Mouse (Mus musculus): ENCODE measurements around the gene Borcs5. TPM values are rescaled to one million over a fixed set of nuclear protein-coding genes. Genes with fewer than 3 reads are reported as not detected.

Gene Borcs5
- polyA plus RNA-seq, 1 experiment from 2014 or later, result 28.3 TPM

DNA sequence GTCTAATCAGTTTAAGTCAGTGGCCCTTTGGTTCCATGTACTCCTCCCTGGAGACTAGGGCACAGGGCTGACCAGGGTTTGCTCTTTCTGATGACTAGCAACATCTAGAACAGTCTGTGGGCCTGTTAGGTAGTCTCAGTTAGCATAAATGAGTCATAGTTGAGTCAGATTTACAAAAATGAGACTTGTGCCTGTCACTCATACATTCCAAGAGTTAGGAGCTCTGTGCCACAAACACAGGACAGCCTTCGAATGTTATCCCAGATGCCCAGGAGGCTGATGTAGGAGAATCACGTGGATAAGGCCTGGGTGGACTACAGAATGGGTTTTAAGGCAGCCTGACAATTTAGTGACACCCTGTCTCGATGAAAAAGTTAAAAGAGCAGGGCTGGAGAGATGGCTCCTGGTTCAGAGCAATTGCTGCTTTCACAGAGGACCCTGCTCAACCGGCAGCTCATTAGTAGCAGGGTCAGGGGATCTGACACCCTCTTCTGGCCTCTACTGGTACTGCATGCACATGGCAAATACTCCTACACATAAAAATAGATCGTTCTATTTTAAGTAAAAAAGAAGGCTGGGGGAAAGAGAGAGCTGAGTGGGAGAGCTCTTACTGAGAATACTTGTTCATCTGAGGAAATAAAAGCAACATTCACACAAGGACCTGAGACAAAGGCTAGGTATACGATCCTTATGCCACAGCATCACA is 18.3 kb upstream of the Borcs5 start:
- Histone ChIP-seq H3K4me1 (ENCODE audit: control insufficient read depth, insufficient read depth, low read length) (no peaks in the 10 kb centered on the region), H3K9ac (ENCODE audit: low read length) (no peak overlapping the region), H3K27me3 (ENCODE audit: control insufficient read depth, insufficient read depth, low read length) (no peaks in the 10 kb centered on the region), H3K9me3 (ENCODE audit: control insufficient read depth, low read length) (no peaks in the 10 kb centered on the region), H3K27ac (ENCODE audit: low read depth, low read length) (no peak overlapping the region), H3K4me3 (ENCODE audit: low read depth, low read length) (no peak overlapping the region), H3K4me2 (no peak overlapping the region), H3K36me3 (ENCODE audit: control insufficient read depth, insufficient read depth, low read length) (no peaks in the 10 kb centered on the region)
- ATAC-seq (ENCODE audit: low FRiP score), result no peak
- whole genome bisulfite sequencing, result 67% methylated on average over 6 of the region's 6 CpGs
- no peak for DNase-seq (ENCODE audit: low spot score, missing footprints)

DNA sequence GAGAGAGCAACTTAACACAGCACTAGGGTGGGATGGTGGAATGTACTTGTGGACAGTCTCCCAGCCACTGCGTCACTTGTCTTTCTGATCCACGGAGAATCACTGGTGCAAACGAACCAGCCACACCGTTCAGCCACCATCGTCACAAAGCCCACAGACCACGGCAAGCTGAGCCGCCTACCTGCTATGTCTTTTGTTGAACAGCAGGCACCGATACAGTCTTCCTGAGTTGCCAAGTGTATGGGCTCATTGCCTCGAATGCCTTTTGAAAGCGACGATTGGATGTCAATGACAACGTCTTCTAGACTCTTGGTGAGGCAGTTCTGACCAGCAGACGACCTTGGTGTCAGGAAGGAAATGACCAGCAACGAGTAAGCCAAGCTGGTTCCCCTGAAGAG is 17.8 kb upstream of the Borcs5 start:
- Histone ChIP-seq H3K27ac (ENCODE audit: low read depth, low read length) (no peak overlapping the region), H3K27me3 (ENCODE audit: control insufficient read depth, insufficient read depth, low read length) (no peaks in the 10 kb centered on the region), H3K9ac (ENCODE audit: low read length) (no peak overlapping the region), H3K4me2 (no peak overlapping the region), H3K4me1 (ENCODE audit: control insufficient read depth, insufficient read depth, low read length) (no peaks in the 10 kb centered on the region), H3K4me3 (ENCODE audit: low read depth, low read length) (no peak overlapping the region), H3K36me3 (ENCODE audit: control insufficient read depth, insufficient read depth, low read length) (no peaks in the 10 kb centered on the region), H3K9me3 (ENCODE audit: control insufficient read depth, low read length) (no peaks in the 10 kb centered on the region)
- 79% methylated on average over 14 of the region's 14 CpGs for WGBS
- DNase-seq (ENCODE audit: low spot score, missing footprints) (no peak), ATAC-seq (ENCODE audit: low FRiP score) (no peak)

DNA sequence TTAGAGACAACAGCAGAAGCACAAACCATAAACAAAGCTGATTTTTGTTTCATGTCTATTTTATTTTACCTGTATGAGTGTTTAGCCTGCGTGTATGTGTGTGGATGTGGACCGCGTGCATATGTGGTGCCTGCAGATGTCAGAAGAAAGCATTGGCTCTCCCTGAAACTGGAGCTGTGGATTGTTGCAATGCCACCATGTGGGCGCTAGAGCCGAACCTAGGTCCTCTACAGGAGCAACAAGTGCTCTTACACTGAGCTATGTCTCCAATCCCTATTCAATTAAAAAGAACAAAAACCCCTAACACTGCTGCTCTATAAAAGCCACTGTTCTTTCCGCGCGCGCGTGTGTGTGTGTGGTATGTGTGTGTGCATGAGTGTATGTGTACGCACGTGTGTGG is 13.9 kb upstream of the Borcs5 start:
- 53% methylated on average over 12 of the region's 12 CpGs for WGBS
- no peak for ATAC-seq (ENCODE audit: low FRiP score)
- no peaks in the 10 kb centered on the region for H3K4me1 ChIP-seq (ENCODE audit: control insufficient read depth, insufficient read depth, low read length)

DNA sequence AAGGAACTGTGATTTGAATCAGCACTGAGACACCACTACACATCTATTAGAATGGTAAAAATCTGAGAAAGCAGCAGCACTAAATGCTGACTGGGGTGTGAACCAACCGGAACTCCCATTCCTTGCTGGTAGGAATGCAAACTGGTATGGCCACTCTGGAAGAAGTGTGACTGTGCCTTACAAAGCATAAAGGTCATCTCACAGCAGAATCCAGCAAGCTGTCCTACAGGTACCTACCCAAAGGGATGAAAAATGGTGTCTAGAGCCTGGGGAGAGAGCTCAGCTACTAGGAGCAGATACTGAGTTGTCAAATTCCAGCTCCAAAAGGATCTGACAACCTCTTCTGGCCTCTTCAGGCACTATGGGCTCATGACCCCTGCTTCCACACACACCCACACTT is 12.7 kb upstream of the Borcs5 start:
- H3K9ac ChIP-seq (ENCODE audit: low read length), result no peak overlapping the region
- H3K36me3 ChIP-seq (ENCODE audit: control insufficient read depth, insufficient read depth, low read length), result no peaks in the 10 kb centered on the region
- DNase-seq (ENCODE audit: low spot score, missing footprints) (peak; percentile 60), ATAC-seq (ENCODE audit: low FRiP score) (no peak)
- WGBS, result 88% methylated on average over 1 of the region's 1 CpGs
- H3K4me2 ChIP-seq, result no peak overlapping the region
- no peaks in the 10 kb centered on the region for H3K4me1 ChIP-seq (ENCODE audit: control insufficient read depth, insufficient read depth, low read length)
- H3K9me3 ChIP-seq (ENCODE audit: control insufficient read depth, low read length), result no peaks in the 10 kb centered on the region
- H3K27me3 ChIP-seq (ENCODE audit: control insufficient read depth, insufficient read depth, low read length), result no peaks in the 10 kb centered on the region
- no peak overlapping the region for H3K4me3 ChIP-seq (ENCODE audit: low read depth, low read length)
- no peak overlapping the region for H3K27ac ChIP-seq (ENCODE audit: low read depth, low read length)

More for the DNA sequence above, 13.9 kb upstream of the Borcs5 start:
- DNase-seq (ENCODE audit: low spot score, missing footprints), result no peak
- H3K27me3 ChIP-seq (ENCODE audit: control insufficient read depth, insufficient read depth, low read length), result no peaks in the 10 kb centered on the region
- H3K4me3 ChIP-seq (ENCODE audit: low read depth, low read length), result no peak overlapping the region
- no peak overlapping the region for H3K9ac ChIP-seq (ENCODE audit: low read length)
- H3K4me2 ChIP-seq, result no peak overlapping the region
- H3K27ac ChIP-seq (ENCODE audit: low read depth, low read length), result no peak overlapping the region
- H3K9me3 ChIP-seq (ENCODE audit: control insufficient read depth, low read length), result no peaks in the 10 kb centered on the region
- no peaks in the 10 kb centered on the region for H3K36me3 ChIP-seq (ENCODE audit: control insufficient read depth, insufficient read depth, low read length)

DNA sequence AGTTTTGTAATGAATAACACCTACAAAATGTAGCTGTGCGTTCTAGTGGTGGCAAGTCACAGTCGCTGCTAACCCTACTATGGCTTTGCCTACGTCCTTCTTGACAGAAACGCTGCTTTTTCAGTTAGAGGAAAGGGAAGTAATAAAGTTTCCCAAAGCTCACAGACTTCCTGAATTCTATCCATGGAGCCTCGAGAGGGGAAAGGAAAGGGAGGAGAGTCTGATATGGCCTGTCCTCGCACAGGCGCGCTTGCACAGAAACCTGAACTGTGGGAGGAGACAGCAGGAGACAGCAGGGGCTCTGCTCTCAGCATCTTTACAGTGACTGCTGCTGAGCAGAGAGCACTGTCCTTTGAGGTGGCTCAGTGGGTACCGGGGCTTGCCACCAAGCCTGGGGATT is 8.9 kb upstream of the Borcs5 start:
- Histone ChIP-seq H3K9ac (ENCODE audit: low read length) (no peak overlapping the region), H3K4me2 (no peak overlapping the region), H3K27ac (ENCODE audit: low read depth, low read length) (no peak overlapping the region), H3K4me3 (ENCODE audit: low read depth, low read length) (no peak overlapping the region), H3K4me1 (ENCODE audit: control insufficient read depth, insufficient read depth, low read length) (no peaks in the 10 kb centered on the region; the same call in none of the 2 replicates), H3K36me3 (ENCODE audit: control insufficient read depth, insufficient read depth, low read length) (no peaks in the 10 kb centered on the region), H3K9me3 (ENCODE audit: control insufficient read depth, low read length) (no peaks in the 10 kb centered on the region), H3K27me3 (ENCODE audit: control insufficient read depth, insufficient read depth, low read length) (peaks cover 8% of the 10 kb centered on the region)
- 81% methylated on average over 9 of the region's 9 CpGs for WGBS
- ATAC-seq (ENCODE audit: low FRiP score) (no peak), DNase-seq (ENCODE audit: low spot score, missing footprints) (peak; percentile 79)

DNA sequence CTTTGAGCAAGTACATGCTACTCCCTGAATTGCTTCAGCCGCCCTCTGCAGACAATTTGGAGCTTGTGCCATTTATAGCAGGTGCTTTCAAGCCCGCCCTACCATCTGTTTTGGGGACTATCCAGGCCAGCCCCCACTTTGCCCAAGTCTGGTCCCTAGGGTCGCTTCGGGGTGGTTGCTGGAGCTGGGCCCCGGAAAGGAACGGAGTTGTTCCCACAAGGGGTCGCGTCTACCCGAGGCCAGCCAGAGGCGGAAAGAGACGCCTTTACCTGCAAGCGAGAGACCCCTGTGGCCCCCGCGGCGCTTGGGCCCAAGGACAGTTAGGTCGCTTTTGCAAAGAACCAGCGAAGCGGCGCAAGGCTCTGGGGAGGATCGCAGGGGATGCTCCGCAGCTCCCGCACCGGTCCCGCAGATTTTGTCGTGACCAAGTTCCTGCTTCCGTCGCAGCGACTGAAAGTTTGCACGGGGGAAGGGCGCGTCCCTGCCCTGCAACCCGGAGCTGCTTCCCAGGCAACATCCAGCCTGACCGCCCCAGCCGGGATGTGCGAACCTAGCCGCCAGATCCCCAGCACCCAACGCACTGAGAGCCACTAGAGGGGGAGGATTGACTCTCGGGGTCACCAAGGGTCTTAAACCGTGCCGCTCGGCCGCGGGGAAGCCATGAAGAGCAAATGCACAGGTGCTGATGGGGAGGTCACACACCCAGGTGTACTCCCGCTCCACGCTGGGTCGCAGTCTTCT is 7.2 kb upstream of the Borcs5 start, which contains the start of gene Mansc1:
Gene Mansc1, minus strand, starts transcription at position 542 of the 741 bp plus-strand sequence.
- H3K36me3 ChIP-seq (ENCODE audit: control insufficient read depth, insufficient read depth, low read length), result no peaks in the 10 kb centered on the region
- H3K27me3 ChIP-seq (ENCODE audit: control insufficient read depth, insufficient read depth, low read length), result peaks cover 8% of the 10 kb centered on the region
- H3K9ac ChIP-seq (ENCODE audit: low read length), result peak within 1 kb of the TSS; percentile 64
- no peaks in the 10 kb centered on the region; the same call in none of the 2 replicates for H3K4me1 ChIP-seq (ENCODE audit: control insufficient read depth, insufficient read depth, low read length)
- peak within 1 kb of the TSS; percentile 49 for H3K4me3 ChIP-seq (ENCODE audit: low read depth, low read length)
- DNase-seq (ENCODE audit: low spot score, missing footprints), result peak; percentile 94
- ATAC-seq (ENCODE audit: low FRiP score), result peak; percentile 66
- WGBS, result 1% methylated on average over 46 of the region's 46 CpGs
- no peaks in the 10 kb centered on the region for H3K9me3 ChIP-seq (ENCODE audit: control insufficient read depth, low read length)
- H3K4me2 ChIP-seq, result peak within 1 kb of the TSS; percentile 88
- H3K27ac ChIP-seq (ENCODE audit: low read depth, low read length), result no peak within 1 kb of the TSS

DNA sequence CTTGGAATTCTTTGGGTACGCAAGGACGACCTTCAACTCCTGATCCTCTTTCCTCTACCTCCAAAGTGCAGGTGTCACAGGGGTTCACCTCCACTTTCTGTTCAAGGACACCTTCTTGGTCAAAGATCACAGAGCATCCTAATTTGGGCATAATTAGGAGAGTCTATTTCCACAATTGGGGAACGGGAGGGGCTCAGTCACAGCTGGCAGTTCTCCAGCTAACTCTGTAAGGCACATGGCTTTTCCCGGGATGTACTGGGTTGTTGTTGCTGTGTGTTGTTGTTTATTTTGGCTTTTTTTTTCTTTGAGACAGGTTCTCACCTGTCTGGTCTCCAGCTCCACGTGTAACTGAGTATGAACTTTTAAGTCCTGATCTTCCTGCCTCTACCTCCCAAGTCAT is 6.6 kb upstream of the Borcs5 start:
- Histone ChIP-seq H3K9ac (ENCODE audit: low read length) (no peak overlapping the region; the same call in 1 of the 2 replicates), H3K4me3 (ENCODE audit: low read depth, low read length) (peak overlapping the region; percentile 49; the same call in 1 of the 2 replicates), H3K36me3 (ENCODE audit: control insufficient read depth, insufficient read depth, low read length) (no peaks in the 10 kb centered on the region), H3K27ac (ENCODE audit: low read depth, low read length) (no peak overlapping the region), H3K4me1 (ENCODE audit: control insufficient read depth, insufficient read depth, low read length) (no peaks in the 10 kb centered on the region; the same call in none of the 2 replicates), H3K27me3 (ENCODE audit: control insufficient read depth, insufficient read depth, low read length) (peaks cover 8% of the 10 kb centered on the region), H3K4me2 (peak overlapping the region; percentile 88), H3K9me3 (ENCODE audit: control insufficient read depth, low read length) (no peaks in the 10 kb centered on the region)
- DNase-seq (ENCODE audit: low spot score, missing footprints) (no peak), ATAC-seq (ENCODE audit: low FRiP score) (no peak)
- WGBS, result 52% methylated on average over 5 of the region's 5 CpGs

DNA sequence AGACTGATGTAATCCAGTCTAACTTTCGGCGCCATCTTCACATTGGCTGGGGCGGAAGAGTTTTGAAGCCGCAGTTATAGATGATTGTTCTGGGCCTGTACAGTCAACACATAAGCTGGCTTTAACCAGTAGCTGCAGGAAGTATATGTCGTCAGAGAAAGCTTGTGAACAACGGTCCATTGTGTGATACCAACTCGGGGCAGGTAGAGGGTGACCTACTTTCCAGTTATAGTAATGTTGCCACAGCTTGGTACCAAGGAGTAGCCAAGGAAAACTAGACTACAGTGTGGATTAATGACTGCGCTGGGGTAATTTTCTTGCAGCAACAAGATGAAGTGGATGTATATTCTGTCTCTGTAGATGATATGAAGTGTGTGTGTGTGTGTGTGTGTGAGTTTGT is 5.8 kb upstream of the Borcs5 start:
- Histone ChIP-seq H3K4me2 (no peak overlapping the region), H3K9me3 (ENCODE audit: control insufficient read depth, low read length) (no peaks in the 10 kb centered on the region), H3K27me3 (ENCODE audit: control insufficient read depth, insufficient read depth, low read length) (peaks cover 8% of the 10 kb centered on the region), H3K4me3 (ENCODE audit: low read depth, low read length) (no peak overlapping the region), H3K36me3 (ENCODE audit: control insufficient read depth, insufficient read depth, low read length) (no peaks in the 10 kb centered on the region), H3K27ac (ENCODE audit: low read depth, low read length) (no peak overlapping the region), H3K9ac (ENCODE audit: low read length) (no peak overlapping the region), H3K4me1 (ENCODE audit: control insufficient read depth, insufficient read depth, low read length) (no peaks in the 10 kb centered on the region; the same call in none of the 2 replicates)
- DNase-seq (ENCODE audit: low spot score, missing footprints) (peak; percentile 83), ATAC-seq (ENCODE audit: low FRiP score) (no peak)
- 93% methylated on average over 8 of the region's 8 CpGs for WGBS

DNA sequence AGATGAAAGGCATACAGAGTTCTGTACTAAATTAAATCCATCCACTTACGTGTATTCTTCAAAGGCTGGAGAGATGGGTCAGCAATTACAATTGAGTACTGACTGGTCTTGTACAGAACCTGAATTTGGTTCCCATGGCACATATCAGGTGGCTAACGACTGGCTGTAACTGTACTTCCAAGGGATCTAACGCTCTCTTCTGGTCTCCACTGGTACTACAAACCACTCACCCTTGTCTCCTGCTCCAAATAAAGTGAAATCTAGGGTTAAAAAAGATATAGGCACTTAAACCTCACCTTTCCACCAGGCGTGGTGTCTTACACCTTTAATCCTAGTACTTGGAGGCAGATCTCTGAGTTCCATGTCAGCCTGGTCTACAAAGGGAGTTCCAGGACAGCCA is 2.8 kb upstream of the Borcs5 start:
- no peak overlapping the region for H3K4me3 ChIP-seq (ENCODE audit: low read depth, low read length)
- no peak for ATAC-seq (ENCODE audit: low FRiP score)
- H3K27ac ChIP-seq (ENCODE audit: low read depth, low read length), result no peak overlapping the region
- WGBS, result 51% methylated on average over 4 of the region's 4 CpGs
- H3K27me3 ChIP-seq (ENCODE audit: control insufficient read depth, insufficient read depth, low read length), result peaks cover 8% of the 10 kb centered on the region
- no peak overlapping the region for H3K9ac ChIP-seq (ENCODE audit: low read length)
- no peak overlapping the region for H3K4me2 ChIP-seq
- H3K4me1 ChIP-seq (ENCODE audit: control insufficient read depth, insufficient read depth, low read length), result peaks cover 1% of the 10 kb centered on the region
- H3K36me3 ChIP-seq (ENCODE audit: control insufficient read depth, insufficient read depth, low read length), result no peaks in the 10 kb centered on the region
- no peaks in the 10 kb centered on the region for H3K9me3 ChIP-seq (ENCODE audit: control insufficient read depth, low read length)
- peak; percentile 23 for DNase-seq (ENCODE audit: low spot score, missing footprints)

Data from midbrain, embryonic 11.5 days (tissue).